17 mouse cellular contexts compared by ENCODE assay signal in genomic region chr4:127091188-127091587, GRCm38 (mm10).
"Had no signal": no experiment of that assay in that cellular context is flagged by ENCODE, and none has a peak within 500 bp of the region (broad histone marks: within the 10 kb centered on the region; RNA-seq: fewer than 3 reads in every experiment).

No protein-coding gene starts in this region.

- DNase-seq: retina, postnatal 1 day; right cerebral cortex, adult 18-20 months; right cerebral cortex, postnatal 14 days; right cerebral cortex, postnatal 25 days; right cerebral cortex, postnatal 4 days; spleen, adult 18-20 months; thymus, adult 18-20 months; thymus, adult 2 months; thymus, postnatal 14 days; thymus, postnatal 25 days; thymus, postnatal 36 days; thymus, postnatal 4 days had no signal

- H3K4me2 ChIP-seq: neural tube, embryonic 12.5 days; neural tube, embryonic 13.5 days; neural tube, embryonic 15.5 days; stomach, embryonic 15.5 days had no signal

- H3K9me3 ChIP-seq: neural tube, embryonic 12.5 days; neural tube, embryonic 13.5 days; neural tube, embryonic 15.5 days; stomach, embryonic 15.5 days had no signal

- H3K4me3 ChIP-seq: neural tube, embryonic 12.5 days; neural tube, embryonic 13.5 days; neural tube, embryonic 15.5 days; stomach, embryonic 15.5 days had no signal

- H3K27me3 ChIP-seq: neural tube, embryonic 12.5 days; neural tube, embryonic 13.5 days; neural tube, embryonic 15.5 days; stomach, embryonic 15.5 days had no signal

- H3K4me1 ChIP-seq: neural tube, embryonic 12.5 days; neural tube, embryonic 13.5 days; neural tube, embryonic 15.5 days; stomach, embryonic 15.5 days had no signal

- H3K27ac ChIP-seq: neural tube, embryonic 12.5 days; neural tube, embryonic 13.5 days; neural tube, embryonic 15.5 days; stomach, embryonic 15.5 days; stomach, postnatal 0 days had no signal

- H3K9ac ChIP-seq: neural tube, embryonic 12.5 days; neural tube, embryonic 13.5 days; neural tube, embryonic 15.5 days; stomach, embryonic 15.5 days had no signal
